Mouse (Mus musculus) spleen, postnatal 14 days (tissue): ENCODE data around the gene Ly6c2.
"Not testable (repeated sequence)": the region's sequence is repeated elsewhere in the genome, so short reads cannot be mapped to it uniquely, and the experiment has no call there.

Experiments used
- DNase-seq, 2 experiments: peaks; one replicate each; pipeline ENCODE4 v3.0.0; 2021 to 2022; ENCODE audit warnings: low spot score in 2 of 2

Gene Ly6c2

GRCm38 (mm10) chr15:75111861-75112630 lies at the start of gene Ly6c2:
Gene Ly6c2, minus strand, starts transcription at chr15:75111970.
- not testable (repeated sequence) for DNase-seq

- DNase-seq: no peak
Observed at GRCm38 (mm10) chr15:75157646-75158045, 45.9 kb upstream of the Ly6c2 start.

DNA sequence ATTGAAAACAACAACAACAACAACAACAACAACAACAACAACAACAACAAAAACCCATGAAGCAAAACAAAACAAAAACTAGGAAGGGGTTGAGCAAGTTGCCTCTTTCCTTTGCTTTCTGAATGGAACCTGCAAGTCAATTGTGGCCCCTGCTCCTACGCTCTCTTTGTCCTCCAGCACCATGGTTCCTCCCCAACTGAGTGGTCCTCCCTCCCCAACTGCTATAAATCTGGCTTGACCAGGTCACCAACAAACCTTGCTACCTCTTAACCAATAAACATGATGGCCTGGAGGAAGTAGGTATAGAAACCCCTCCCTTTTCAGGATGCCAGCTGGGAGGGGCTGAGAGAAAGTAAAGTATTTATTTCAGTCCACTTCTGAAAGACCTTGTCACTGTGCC lies 43.2 kb upstream of the Ly6c2 start, which contains the start of gene Ly6g:
TSS of gene Ly6g (plus strand) at position 301 of the 400 bp plus-strand sequence.
- DNase-seq: no peak

DNA sequence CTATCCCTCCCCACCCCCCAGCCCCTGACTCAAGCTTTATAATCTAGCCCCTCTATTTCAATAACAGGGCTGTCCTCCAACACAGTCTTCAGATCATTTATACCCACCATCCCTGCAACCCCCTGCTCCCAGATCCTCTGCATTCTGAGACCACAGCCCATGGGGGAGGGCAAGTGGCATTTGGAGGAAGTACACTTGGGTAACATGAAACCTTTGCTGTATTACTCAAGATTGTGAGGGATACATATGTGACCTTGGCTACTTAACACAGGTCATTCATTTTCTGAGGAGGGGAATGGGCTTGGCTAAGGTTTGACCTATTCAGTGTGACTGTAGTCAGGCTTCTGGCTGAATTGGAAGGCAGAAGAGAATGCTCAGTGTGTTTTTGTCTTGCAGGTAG lies 41.3 kb upstream of the Ly6c2 start:
- no peak for DNase-seq

DNA sequence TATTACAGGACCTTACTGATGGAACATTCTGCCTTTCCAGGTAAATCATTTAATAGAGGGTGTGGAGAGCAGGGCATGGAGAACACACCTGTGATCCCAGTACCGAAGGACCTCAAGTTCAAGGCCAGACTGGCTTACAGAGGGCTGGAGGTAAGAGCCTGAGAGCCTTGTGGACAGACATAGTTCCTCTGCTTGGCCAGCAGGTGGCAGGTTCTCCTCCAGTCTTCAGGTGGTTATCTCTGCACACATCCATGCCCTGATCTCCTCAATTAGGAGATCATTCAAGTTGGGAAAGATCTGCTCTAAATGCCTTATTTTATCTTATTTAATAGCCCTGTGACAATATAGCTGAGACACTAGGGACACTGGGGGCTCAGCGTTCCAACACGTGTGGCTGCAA lies 32.0 kb upstream of the Ly6c2 start:
- peak in 1 of 2 experiments; percentile 3 for DNase-seq

GRCm38 (mm10) chr15:75141812-75142360 lies 30.1 kb upstream of the Ly6c2 start:
- DNase-seq: peak in 1 of 2 experiments; percentile 35

DNA sequence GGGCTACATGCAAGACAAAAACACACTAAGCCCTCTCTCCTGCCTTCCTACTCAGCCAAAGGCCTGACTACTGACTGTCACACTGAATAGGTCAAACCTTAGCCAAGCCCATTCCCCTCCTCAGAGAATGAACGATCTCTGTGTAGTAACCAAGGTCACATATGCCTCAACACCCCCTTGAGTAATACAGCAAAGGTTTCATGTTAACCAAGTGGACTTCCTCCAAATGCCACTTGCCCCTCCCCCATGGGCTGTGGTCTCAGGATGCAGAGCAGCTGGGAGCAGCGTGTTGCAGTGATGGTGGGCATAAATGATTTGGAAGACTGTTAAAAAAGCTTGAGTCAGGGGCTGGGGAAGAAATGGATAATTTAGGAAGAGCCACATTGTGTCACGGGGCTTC lies 26.0 kb upstream of the Ly6c2 start:
- not testable (repeated sequence) for DNase-seq

- DNase-seq: not testable (repeated sequence)
Observed at GRCm38 (mm10) chr15:75135090-75135783, 23.5 kb upstream of the Ly6c2 start.

GRCm38 (mm10) chr15:75132346-75132745 lies 20.6 kb upstream of the Ly6c2 start:
- DNase-seq: not testable (repeated sequence)

DNA sequence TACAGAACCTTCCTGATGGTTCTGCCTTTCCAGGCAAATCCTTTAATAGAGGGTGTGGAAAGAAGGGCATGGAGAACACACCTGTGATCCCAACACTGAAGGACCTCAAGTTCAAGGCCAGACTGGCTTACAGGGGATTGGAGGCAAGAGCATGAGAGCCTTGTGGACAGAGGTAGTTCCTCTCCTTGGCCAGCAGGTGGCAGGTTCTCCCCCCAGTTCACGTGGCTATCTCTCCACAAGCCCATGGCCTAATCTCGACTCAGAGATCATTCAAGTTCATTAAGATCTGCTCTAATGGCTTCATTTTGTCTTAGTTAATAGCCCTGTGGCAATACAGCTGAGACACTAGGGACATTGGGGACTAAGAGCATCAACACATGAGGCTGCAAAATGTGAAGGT lies 8.3 kb upstream of the Ly6c2 start:
- DNase-seq: peak; percentile 15 to 42

- peak; percentile 41 to 55 for DNase-seq
Observed at GRCm38 (mm10) chr15:75118742-75119141, 7.0 kb upstream of the Ly6c2 start.

DNA sequence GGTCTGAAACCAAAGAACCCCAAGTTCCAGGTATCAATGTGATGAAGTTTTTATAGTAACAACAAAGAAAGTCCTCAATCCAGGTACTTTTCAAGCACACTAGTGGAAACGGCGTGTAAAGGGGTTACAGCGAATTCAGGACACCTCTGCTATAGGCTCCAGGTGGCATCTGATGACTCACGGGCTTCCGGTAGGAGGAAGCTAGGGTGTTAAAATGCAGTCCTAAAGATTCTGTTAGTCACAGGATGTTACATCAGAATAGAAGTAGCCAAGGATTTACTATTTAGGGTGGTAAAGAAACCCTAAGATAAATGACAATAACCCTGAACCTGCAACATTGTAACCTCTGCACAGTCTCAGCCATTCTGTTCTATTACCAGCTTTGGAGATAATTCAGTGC lies 5.7 kb upstream of the Ly6c2 start:
- DNase-seq: not testable (repeated sequence)

- peak in 1 of 2 experiments; percentile 10 for DNase-seq
Observed at GRCm38 (mm10) chr15:75116525-75116924, 4.8 kb upstream of the Ly6c2 start.

DNA sequence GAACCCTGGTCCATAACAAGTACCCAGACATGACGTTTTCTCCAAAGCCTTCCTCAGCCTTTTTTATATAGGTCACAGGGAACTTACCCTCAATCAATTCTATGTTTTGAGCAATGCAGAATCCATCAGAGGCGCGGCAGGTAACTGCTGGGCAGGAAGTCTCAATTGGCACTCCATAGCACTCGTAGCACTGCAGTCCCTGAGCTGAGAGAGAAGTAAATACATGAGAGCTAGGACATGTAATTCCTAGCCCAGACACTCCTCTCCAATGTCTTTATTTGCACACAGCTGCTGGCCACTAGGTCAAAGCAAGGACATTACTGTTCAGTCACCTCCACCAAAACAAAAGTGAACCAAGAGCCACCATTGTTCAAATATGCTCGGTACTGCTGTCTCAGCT lies 1.3 kb downstream of the Ly6c2 start:
- DNase-seq: not testable (repeated sequence)

GRCm38 (mm10) chr15:75099261-75099660 lies 12.5 kb downstream of the Ly6c2 start:
- no peak for DNase-seq

- not testable (repeated sequence) for DNase-seq
Observed at GRCm38 (mm10) chr15:75088041-75088440, 23.7 kb downstream of the Ly6c2 start.

DNA sequence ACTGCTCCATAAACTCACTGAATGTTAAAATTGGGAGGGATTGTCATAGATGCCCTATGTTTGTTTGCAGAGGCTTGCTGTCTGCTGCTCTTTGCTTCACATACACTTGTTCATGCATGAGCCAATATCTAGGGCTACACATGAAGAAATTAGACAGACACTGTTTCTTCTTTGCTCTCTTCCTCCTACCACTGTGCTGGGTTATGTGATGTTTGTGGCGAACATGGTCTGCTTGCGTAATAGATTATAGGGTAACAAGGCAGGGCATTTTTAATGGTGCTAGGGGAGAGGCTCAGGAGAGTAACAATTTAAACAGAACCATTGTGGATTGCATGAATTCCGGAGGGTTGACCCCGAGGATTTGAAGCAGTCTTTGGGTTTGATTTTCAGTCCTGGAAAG lies 41.8 kb downstream of the Ly6c2 start:
- DNase-seq: no peak

- DNase-seq: peak; percentile 53 to 70
Observed at GRCm38 (mm10) chr15:75062030-75062574, 49.7 kb downstream of the Ly6c2 start.

- peak in 1 of 2 experiments; percentile 34 for DNase-seq
Observed at GRCm38 (mm10) chr15:75060505-75060904, 51.3 kb downstream of the Ly6c2 start.
